Comparison of ENCODE assay signal across 21 mouse cellular contexts in the genomic region with DNA sequence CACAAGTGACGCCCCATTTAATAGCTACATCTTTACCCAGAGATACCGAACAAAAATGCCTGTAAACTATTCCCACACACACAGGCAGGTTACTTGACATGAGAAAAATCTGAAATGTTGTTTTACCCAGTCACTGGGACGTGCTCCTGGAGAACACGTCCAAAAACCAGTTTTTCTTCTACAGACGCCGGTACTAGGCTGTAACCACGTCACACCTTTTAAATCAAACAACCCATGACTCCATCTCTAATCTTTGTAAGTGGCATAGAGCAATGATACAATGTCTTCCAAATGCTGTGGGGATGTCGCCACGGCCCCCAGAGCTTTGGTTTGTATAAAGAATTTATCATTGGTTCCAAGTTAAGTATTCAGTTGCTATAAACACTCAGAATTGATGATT.
DNase-seq lines count a peak whose midpoint lies in the region; ATAC-seq and TF ChIP-seq lines count a peak whose summit lies in the region.
"Had no signal": no experiment of that assay in that cellular context is flagged by ENCODE, and none has a peak within 500 bp of the region (broad histone marks: within the 10 kb centered on the region; RNA-seq: fewer than 3 reads in every experiment).

No protein-coding gene starts in this region.

- H3K9me3 ChIP-seq in liver, embryonic 11.5 days (ENCODE audit: control insufficient read depth, low read length), result no peaks in the 10 kb centered on the region
- H3K9me3 ChIP-seq in embryonic facial prominence, embryonic 15.5 days (replicated peaks), result no peaks in the 10 kb centered on the region
- no peaks in the 10 kb centered on the region for H3K9me3 ChIP-seq in intestine, postnatal 0 days (ENCODE audit: control insufficient read depth)
- no peaks in the 10 kb centered on the region for H3K9me3 ChIP-seq in stomach, postnatal 0 days (ENCODE audit: control insufficient read depth, low read length)
- H3K9me3 ChIP-seq in heart, embryonic 10.5 days, result no peaks in the 10 kb centered on the region
- H3K9me3 ChIP-seq: forebrain, embryonic 12.5 days; G1E; heart, embryonic 12.5 days; hindbrain, embryonic 12.5 days; lung, embryonic 15.5 days; midbrain, embryonic 12.5 days had no signal

- no peak for TF ChIP-seq CTCF in intestine, postnatal 0 days (IDR thresholded peaks at IDR 0.05; ENCODE audit: low read depth)
- no peak for TF ChIP-seq CTCF in stomach, postnatal 0 days (IDR thresholded peaks at IDR 0.05; ENCODE audit: low read depth)

- no peak overlapping the region for H3K4me3 ChIP-seq in liver, embryonic 11.5 days (ENCODE audit: low read depth, low read length)
- H3K4me3 ChIP-seq in embryonic facial prominence, embryonic 15.5 days (replicated peaks), result no peak overlapping the region
- no peak overlapping the region for H3K4me3 ChIP-seq in intestine, postnatal 0 days (ENCODE audit: low read depth, low read length)
- H3K4me3 ChIP-seq in stomach, postnatal 0 days (ENCODE audit: low read depth, low read length), result no peak overlapping the region
- no peak overlapping the region for H3K4me3 ChIP-seq in heart, embryonic 10.5 days
- H3K4me3 ChIP-seq: erythroblast, embryonic 14.5 days; forebrain, embryonic 12.5 days; heart, embryonic 12.5 days; hindbrain, embryonic 12.5 days; lung, embryonic 15.5 days; midbrain, embryonic 12.5 days had no signal

- H3K4me2 ChIP-seq in liver, embryonic 11.5 days, result peak overlapping the region; percentile 35; the same call in 1 of the 2 replicates
- peak overlapping the region; percentile 27; the same call in 1 of the 2 replicates for H3K4me2 ChIP-seq in embryonic facial prominence, embryonic 15.5 days (replicated peaks)
- peak overlapping the region; percentile 57; the same call in 1 of the 2 replicates for H3K4me2 ChIP-seq in intestine, postnatal 0 days (replicated peaks; ENCODE audit: low read depth)
- H3K4me2 ChIP-seq in stomach, postnatal 0 days (replicated peaks; ENCODE audit: low read depth), result peak overlapping the region; percentile 41
- H3K4me2 ChIP-seq: forebrain, embryonic 12.5 days; hindbrain, embryonic 12.5 days; midbrain, embryonic 12.5 days had no signal

- no peak for ATAC-seq in liver, embryonic 11.5 days (replicated peaks; ENCODE audit: low FRiP score)
- no peak for ATAC-seq in embryonic facial prominence, embryonic 15.5 days (ENCODE audit: insufficient number of reproducible peaks, low FRiP score, low TSS enrichment, low read depth)
- ATAC-seq in intestine, postnatal 0 days, result no peak
- ATAC-seq in stomach, postnatal 0 days (ENCODE audit: low FRiP score, low TSS enrichment), result peak; percentile 81
- ATAC-seq: Patski had no signal

- no peaks in the 10 kb centered on the region for H3K36me3 ChIP-seq in liver, embryonic 11.5 days (ENCODE audit: control insufficient read depth, insufficient read depth, low read length)
- no peaks in the 10 kb centered on the region for H3K36me3 ChIP-seq in embryonic facial prominence, embryonic 15.5 days
- H3K36me3 ChIP-seq in intestine, postnatal 0 days (ENCODE audit: control insufficient read depth, insufficient read depth), result no peaks in the 10 kb centered on the region
- no peaks in the 10 kb centered on the region for H3K36me3 ChIP-seq in stomach, postnatal 0 days (ENCODE audit: control insufficient read depth, insufficient read depth, low read length)
- no peaks in the 10 kb centered on the region for H3K36me3 ChIP-seq in heart, embryonic 10.5 days
- H3K36me3 ChIP-seq: forebrain, embryonic 12.5 days; G1E; heart, embryonic 12.5 days; hindbrain, embryonic 12.5 days; lung, embryonic 15.5 days; midbrain, embryonic 12.5 days had no signal

- no peak for DNase-seq in liver, embryonic 11.5 days (ENCODE audit: low spot score)
- no peak for DNase-seq in liver
- DNase-seq in stomach, postnatal 0 days (ENCODE audit: low spot score), result peak; percentile 42
- no peak for DNase-seq in heart, embryonic 10.5 days (ENCODE audit: low spot score)
- DNase-seq in heart, postnatal 10 days, result no peak
- DNase-seq: cerebellum, adult 11-12 months; cerebellum, postnatal 10 days; kidney, postnatal 14 days; left cerebral cortex, postnatal 4 days had no signal

- 77% methylated on average over 9 of the region's 9 CpGs for WGBS in liver, embryonic 11.5 days
- 40% methylated on average over 9 of the region's 9 CpGs for whole genome bisulfite sequencing in embryonic facial prominence, embryonic 15.5 days
- WGBS in intestine, postnatal 0 days, result 39% methylated on average over 9 of the region's 9 CpGs
- 29% methylated on average over 9 of the region's 9 CpGs for whole genome bisulfite sequencing in stomach, postnatal 0 days
- 87% methylated on average over 9 of the region's 9 CpGs for WGBS in heart, embryonic 10.5 days

- no peak overlapping the region for H3K9ac ChIP-seq in liver, embryonic 11.5 days (ENCODE audit: low read depth, low read length)
- H3K9ac ChIP-seq in embryonic facial prominence, embryonic 15.5 days, result no peak overlapping the region
- H3K9ac ChIP-seq in intestine, postnatal 0 days (ENCODE audit: low read depth, low read length), result no peak overlapping the region
- H3K9ac ChIP-seq in stomach, postnatal 0 days (ENCODE audit: low read length), result no peak overlapping the region
- H3K9ac ChIP-seq: forebrain, embryonic 12.5 days; heart, embryonic 12.5 days; hindbrain, embryonic 12.5 days; liver, embryonic 14.5 days; lung, embryonic 15.5 days; midbrain, embryonic 12.5 days had no signal

- no peak for TF ChIP-seq EP300 in stomach, postnatal 0 days (optimal IDR thresholded peaks at IDR 0.05)

- 0 out of 2 replicates have a peak, but pooled peaks cover 3% of the 10 kb centered on the region for H3K4me1 ChIP-seq in liver, embryonic 11.5 days (replicated peaks; ENCODE audit: control insufficient read depth, insufficient read depth, low read length)
- peaks cover 78% of the 10 kb centered on the region for H3K4me1 ChIP-seq in embryonic facial prominence, embryonic 15.5 days
- no peaks in the 10 kb centered on the region for H3K4me1 ChIP-seq in intestine, postnatal 0 days (replicated peaks; ENCODE audit: control insufficient read depth, insufficient read depth, low read length)
- H3K4me1 ChIP-seq in stomach, postnatal 0 days (replicated peaks; ENCODE audit: control insufficient read depth, insufficient read depth), result peaks cover 6% of the 10 kb centered on the region
- H3K4me1 ChIP-seq in heart, embryonic 10.5 days, result peaks cover 14% of the 10 kb centered on the region; the same call in 1 of the 2 replicates

- intact Hi-C loops in heart, postnatal 10 days (cut with DNase I), result no loop called here

- H3K27me3 ChIP-seq in liver, embryonic 11.5 days (replicated peaks; ENCODE audit: control insufficient read depth, insufficient read depth, low read length), result no peaks in the 10 kb centered on the region
- H3K27me3 ChIP-seq in embryonic facial prominence, embryonic 15.5 days, result no peaks in the 10 kb centered on the region
- H3K27me3 ChIP-seq in intestine, postnatal 0 days (replicated peaks; ENCODE audit: control insufficient read depth, insufficient read depth, low read length), result no peaks in the 10 kb centered on the region
- H3K27me3 ChIP-seq in stomach, postnatal 0 days (ENCODE audit: control insufficient read depth, insufficient read depth, low read length), result no peaks in the 10 kb centered on the region
- H3K27me3 ChIP-seq in heart, embryonic 10.5 days (ENCODE audit: insufficient read depth, poor library complexity, severe bottlenecking), result no peaks in the 10 kb centered on the region
- H3K27me3 ChIP-seq: CH12.LX; forebrain, embryonic 12.5 days; heart, embryonic 12.5 days; hindbrain, embryonic 12.5 days; lung, embryonic 15.5 days; midbrain, embryonic 12.5 days; Patski had no signal

- H3K27ac ChIP-seq in liver, embryonic 11.5 days (ENCODE audit: low read depth, low read length), result no peak overlapping the region
- H3K27ac ChIP-seq in embryonic facial prominence, embryonic 15.5 days (replicated peaks), result peak overlapping the region; percentile 89
- H3K27ac ChIP-seq in intestine, postnatal 0 days (ENCODE audit: low read depth, low read length), result no peak overlapping the region
- peak overlapping the region; percentile 83 for H3K27ac ChIP-seq in stomach, postnatal 0 days (replicated peaks)
- H3K27ac ChIP-seq in heart, embryonic 10.5 days, result no peak overlapping the region
- H3K27ac ChIP-seq: forebrain, embryonic 12.5 days; hindbrain, embryonic 12.5 days; liver, embryonic 14.5 days; midbrain, embryonic 12.5 days had no signal

Comparison
In these comparisons a context has a peak if more than half of its experiments do, and no peak if none do; other contexts are left out.
1. H3K27ac ChIP-seq: peak in embryonic facial prominence, embryonic 15.5 days (single experiment) and stomach, postnatal 0 days (single experiment); none in liver, embryonic 11.5 days (single experiment), intestine, postnatal 0 days (single experiment) and heart, embryonic 10.5 days (single experiment).
2. Peak in every context shown above with its lines, with median percentiles within 50 percentile points of each other: H3K4me2 ChIP-seq.